Mouse (Mus musculus) myocyte (in vitro differentiated cells): ENCODE results near the gene Vps13a. TPM values are rescaled to one million over a fixed set of nuclear protein-coding genes. Genes with fewer than 3 reads are reported as not detected.

Experiments used
- H3K27me3 ChIP-seq: one replicate; pipeline ENCODE4 v1.6.1; 2011; ENCODE audit not compliant: control insufficient read depth, insufficient read depth, insufficient read length
- H3K36me3 ChIP-seq: one replicate; pipeline ENCODE4 v1.6.1; 2011; ENCODE audit not compliant: control insufficient read depth, insufficient read depth
- H3K4me2 ChIP-seq: one replicate; pipeline ENCODE4 v1.6.1; 2011; ENCODE audit warnings: low read depth, control low read depth
- H3K4me3 ChIP-seq: one replicate; pipeline ENCODE4 v1.5.1; 2011; ENCODE audit warnings: mild to moderate bottlenecking, control low read depth, moderate library complexity
- H3K79me2 ChIP-seq: one replicate; pipeline ENCODE4 v1.6.1; 2011; ENCODE audit not compliant: control insufficient read depth, insufficient read depth
- H3ac ChIP-seq: one replicate; pipeline ENCODE4 v1.6.1; 2011; ENCODE audit not compliant: control insufficient read depth, insufficient read length
- CEBPB ChIP-seq: IDR thresholded peaks from 2 replicates; pipeline ENCODE4 v1.6.1; 2011; ENCODE audit warnings: mild to moderate bottlenecking, moderate library complexity; ENCODE audit not compliant: poor library complexity, insufficient read depth, severe bottlenecking
- E2F4 ChIP-seq: IDR thresholded peaks from one replicate; pipeline ENCODE4 v1.6.1; 2011; ENCODE audit warnings: mild to moderate bottlenecking, control low read depth, moderate library complexity; ENCODE audit not compliant: insufficient read depth
- MAX ChIP-seq: IDR thresholded peaks from one replicate; pipeline ENCODE4 v1.6.1; 2011; ENCODE audit warnings: low read depth, mild to moderate bottlenecking, control low read depth
- MYOD1 ChIP-seq, 3 experiments: IDR thresholded peaks; one replicate each; pipeline ENCODE4 v1.6.1; 2011; ENCODE audit warnings: control low read depth in 2 of 3, low read depth in 2 of 3, mild to moderate bottlenecking in 2 of 3, moderate library complexity in 1 of 3; ENCODE audit not compliant: insufficient read length in 2 of 3, control insufficient read depth in 1 of 3
- MYOG ChIP-seq, 3 experiments: IDR thresholded peaks; one replicate each; pipeline ENCODE4 v1.6.1; 2011; ENCODE audit warnings: control low read depth in 2 of 3, low read depth in 2 of 3, mild to moderate bottlenecking in 2 of 3; ENCODE audit not compliant: insufficient read length in 2 of 3, control insufficient read depth in 1 of 3, insufficient read depth in 1 of 3
- POLR2A ChIP-seq: IDR thresholded peaks from one replicate; pipeline ENCODE4 v1.6.1; 2011; ENCODE audit warnings: low read depth, mild to moderate bottlenecking, control low read depth, moderate library complexity; ENCODE audit not compliant: insufficient read length
- POLR2AphosphoS2 ChIP-seq: IDR thresholded peaks from one replicate; pipeline ENCODE4 v1.6.1; 2011; ENCODE audit warnings: low read depth, control low read depth; ENCODE audit not compliant: insufficient read length
- REST ChIP-seq: IDR thresholded peaks from one replicate; pipeline ENCODE4 v1.6.1; 2011; ENCODE audit warnings: mild to moderate bottlenecking, control low read depth, moderate library complexity; ENCODE audit not compliant: insufficient read depth, insufficient read length
- SRF ChIP-seq: IDR thresholded peaks from one replicate; pipeline ENCODE4 v1.6.1; 2011; ENCODE audit warnings: low read depth; ENCODE audit not compliant: control insufficient read depth, insufficient read length
- TCF12 ChIP-seq: IDR thresholded peaks from one replicate; pipeline ENCODE4 v1.6.1; 2011; ENCODE audit warnings: mild to moderate bottlenecking, control low read depth; ENCODE audit not compliant: poor library complexity, insufficient read depth, severe bottlenecking
- TCF3 ChIP-seq: IDR thresholded peaks from one replicate; pipeline ENCODE4 v1.6.1; 2011; ENCODE audit warnings: low read depth, control low read depth; ENCODE audit not compliant: insufficient read length
- USF1 ChIP-seq: IDR thresholded peaks from one replicate; pipeline ENCODE4 v1.6.1; 2011; ENCODE audit warnings: low read depth, mild to moderate bottlenecking, control low read depth, moderate library complexity
- polyA plus RNA-seq: library from polyadenylated mRNA; unstranded; fragments of >200 nt; fragmentation: generic; extraction: Trizol; gene quantifications from one replicate; pipeline ENCODE4 v1.2.1, GENCODE M21; 2012; ENCODE audit warnings: missing spikeins

Gene Vps13a
- polyA plus RNA-seq, 1 experiment, result 3.7 TPM

- TF ChIP-seq MYOD1 (IDR thresholded peaks at IDR 0.05; ENCODE audit: control insufficient read depth in 1 of 3, insufficient read length in 2 of 3, low read depth in 2 of 3) (no peak), E2F4 (no peak), POLR2AphosphoS2 (no peak), CEBPB (no peak), TCF3 (no peak), MYOG (IDR thresholded peaks at IDR 0.05; ENCODE audit: control insufficient read depth in 1 of 3, insufficient read depth in 1 of 3, insufficient read length in 2 of 3, low read depth in 2 of 3) (no peak), SRF (no peak), REST (no peak), USF1 (no peak), POLR2A (no peak), MAX (no peak), TCF12 (no peak)
- H3K4me3 ChIP-seq, result no peak overlapping the region
- H3K4me2 ChIP-seq, result no peak overlapping the region
- no peaks in the 10 kb centered on the region for H3K36me3 ChIP-seq
- no peaks in the 10 kb centered on the region for H3K27me3 ChIP-seq
- H3ac ChIP-seq, result no peak overlapping the region
- H3K79me2 ChIP-seq, result no peaks in the 10 kb centered on the region
These were observed 173.1 kb downstream of the Vps13a start for GRCm38 (mm10) chr19:16607634-16608033.

- no peaks in the 10 kb centered on the region for H3K27me3 ChIP-seq
- H3K4me3 ChIP-seq, result no peak overlapping the region
- no peaks in the 10 kb centered on the region for H3K79me2 ChIP-seq
- TF ChIP-seq REST (no peak), E2F4 (no peak), MYOG (IDR thresholded peaks at IDR 0.05; ENCODE audit: control insufficient read depth in 1 of 3, insufficient read depth in 1 of 3, insufficient read length in 2 of 3, low read depth in 2 of 3) (no peak), SRF (no peak), POLR2A (no peak), CEBPB (no peak), TCF12 (no peak), POLR2AphosphoS2 (no peak), USF1 (no peak), MYOD1 (IDR thresholded peaks at IDR 0.05; ENCODE audit: control insufficient read depth in 1 of 3, insufficient read length in 2 of 3, low read depth in 2 of 3) (no peak), TCF3 (no peak), MAX (no peak)
- no peak overlapping the region for H3K4me2 ChIP-seq
- no peaks in the 10 kb centered on the region for H3K36me3 ChIP-seq
- H3ac ChIP-seq, result no peak overlapping the region
These were observed 178.7 kb downstream of the Vps13a start for GRCm38 (mm10) chr19:16602026-16602425.

- TF ChIP-seq MAX, result no peak
- TF ChIP-seq TCF12, result no peak
- no peak for TF ChIP-seq MYOG (IDR thresholded peaks at IDR 0.05; ENCODE audit: control insufficient read depth in 1 of 3, insufficient read depth in 1 of 3, insufficient read length in 2 of 3, low read depth in 2 of 3)
- TF ChIP-seq TCF3, result no peak
- TF ChIP-seq MYOD1 (IDR thresholded peaks at IDR 0.05; ENCODE audit: control insufficient read depth in 1 of 3, insufficient read length in 2 of 3, low read depth in 2 of 3), result no peak
- TF ChIP-seq POLR2AphosphoS2, result no peak
- TF ChIP-seq REST, result no peak
- TF ChIP-seq E2F4, result no peak
- TF ChIP-seq POLR2A, result no peak
- TF ChIP-seq USF1, result no peak
- Histone ChIP-seq H3ac (no peak overlapping the region), H3K36me3 (no peaks in the 10 kb centered on the region), H3K4me3 (no peak overlapping the region), H3K4me2 (peak overlapping the region; percentile 25), H3K79me2 (no peaks in the 10 kb centered on the region), H3K27me3 (no peaks in the 10 kb centered on the region)
These were observed 181.3 kb downstream of the Vps13a start for GRCm38 (mm10) chr19:16599298-16599970.

- TF ChIP-seq TCF3, result peak; percentile 64
- TF ChIP-seq MAX, result no peak
- peak in 2 of 3 experiments; percentile 68 to 87 for TF ChIP-seq MYOG (IDR thresholded peaks at IDR 0.05; ENCODE audit: control insufficient read depth in 1 of 3, insufficient read depth in 1 of 3, insufficient read length in 2 of 3, low read depth in 2 of 3)
- TF ChIP-seq MYOD1 (IDR thresholded peaks at IDR 0.05; ENCODE audit: control insufficient read depth in 1 of 3, insufficient read length in 2 of 3, low read depth in 2 of 3), result peak in 2 of 3 experiments; percentile 65 to 79
- no peak for TF ChIP-seq POLR2A
- Histone ChIP-seq H3K36me3 (no peaks in the 10 kb centered on the region), H3K79me2 (no peaks in the 10 kb centered on the region), H3K27me3 (no peaks in the 10 kb centered on the region), H3K4me2 (peak overlapping the region; percentile 25), H3ac (no peak overlapping the region), H3K4me3 (no peak overlapping the region)
These were observed 182.0 kb downstream of the Vps13a start for GRCm38 (mm10) chr19:16598653-16599297.

GRCm38 (mm10) chr19:16597216-16597615 is 183.5 kb downstream of the Vps13a start:
- H3K4me3 ChIP-seq, result no peak overlapping the region
- H3K36me3 ChIP-seq, result no peaks in the 10 kb centered on the region
- H3K79me2 ChIP-seq, result no peaks in the 10 kb centered on the region
- no peaks in the 10 kb centered on the region for H3K27me3 ChIP-seq
- no peak for TF ChIP-seq MAX
- no peak for TF ChIP-seq POLR2A
- no peak for TF ChIP-seq USF1
- H3ac ChIP-seq, result no peak overlapping the region
- no peak overlapping the region for H3K4me2 ChIP-seq
